Mouse (Mus musculus) yolk sac, embryonic 10.5 days (tissue): ENCODE results near the gene Gm6583.
A peak's percentile ranks its signal among the peaks of the same experiment; 100 is the strongest.

Experiments
- DNase-seq: peaks from one replicate; pipeline ENCODE4 v3.0.0-alpha.2; 2017; ENCODE audit warnings: low spot score

Gm6583 gene

GRCm38 (mm10) chr5:112355910-112356309 is at the start of gene Gm6583:
TSS of gene Gm6583 (minus strand) at chr5:112356033.
- DNase-seq, result no peak

- no peak for DNase-seq
These were observed 46.6 kb upstream of the Gm6583 start for GRCm38 (mm10) chr5:112402437-112402836.

GRCm38 (mm10) chr5:112399284-112399683 is 43.5 kb upstream of the Gm6583 start:
- DNase-seq, result no peak

- no peak for DNase-seq
These were observed 40.2 kb upstream of the Gm6583 start for GRCm38 (mm10) chr5:112396066-112396465.

GRCm38 (mm10) chr5:112394779-112395443 is 39.1 kb upstream of the Gm6583 start, which contains the start of gene Asphd2:
TSS of gene Asphd2 (minus strand) at chr5:112394866.
- DNase-seq, result peak; percentile 82

- DNase-seq, result peak; percentile 13
These were observed 38.6 kb upstream of the Gm6583 start for GRCm38 (mm10) chr5:112394415-112394763.

- no peak for DNase-seq
These were observed 38.0 kb upstream of the Gm6583 start for GRCm38 (mm10) chr5:112393741-112394414.

GRCm38 (mm10) chr5:112391676-112392323 is 36.0 kb upstream of the Gm6583 start:
- DNase-seq, result no peak

GRCm38 (mm10) chr5:112391002-112391401 is 35.2 kb upstream of the Gm6583 start:
- DNase-seq, result no peak

GRCm38 (mm10) chr5:112389352-112389751 is 33.5 kb upstream of the Gm6583 start:
- no peak for DNase-seq

GRCm38 (mm10) chr5:112385973-112386372 is 30.1 kb upstream of the Gm6583 start:
- peak; percentile 34 for DNase-seq

- no peak for DNase-seq
These were observed 29.1 kb upstream of the Gm6583 start for GRCm38 (mm10) chr5:112384805-112385472.

GRCm38 (mm10) chr5:112382641-112383330 is 27.0 kb upstream of the Gm6583 start:
- peak; percentile 38 for DNase-seq

- no peak for DNase-seq
These were observed 26.2 kb upstream of the Gm6583 start for GRCm38 (mm10) chr5:112382042-112382441.

- no peak for DNase-seq
These were observed 25.3 kb upstream of the Gm6583 start for GRCm38 (mm10) chr5:112381154-112381553.

- peak; percentile 67 for DNase-seq
These were observed 22.9 kb upstream of the Gm6583 start for GRCm38 (mm10) chr5:112378716-112379115.

- no peak for DNase-seq
These were observed 21.5 kb upstream of the Gm6583 start for GRCm38 (mm10) chr5:112377380-112377779.

- DNase-seq, result no peak
These were observed 20.3 kb upstream of the Gm6583 start for GRCm38 (mm10) chr5:112376111-112376510.

- no peak for DNase-seq
These were observed 16.1 kb upstream of the Gm6583 start for GRCm38 (mm10) chr5:112371933-112372332.

GRCm38 (mm10) chr5:112370236-112370813 is 14.5 kb upstream of the Gm6583 start:
- no peak for DNase-seq

GRCm38 (mm10) chr5:112369326-112369725 is 13.5 kb upstream of the Gm6583 start:
- no peak for DNase-seq

- DNase-seq, result no peak
These were observed 12.8 kb upstream of the Gm6583 start for GRCm38 (mm10) chr5:112368666-112369065.
